Mouse (Mus musculus): ENCODE measurements around the gene Txnip.

DNA sequence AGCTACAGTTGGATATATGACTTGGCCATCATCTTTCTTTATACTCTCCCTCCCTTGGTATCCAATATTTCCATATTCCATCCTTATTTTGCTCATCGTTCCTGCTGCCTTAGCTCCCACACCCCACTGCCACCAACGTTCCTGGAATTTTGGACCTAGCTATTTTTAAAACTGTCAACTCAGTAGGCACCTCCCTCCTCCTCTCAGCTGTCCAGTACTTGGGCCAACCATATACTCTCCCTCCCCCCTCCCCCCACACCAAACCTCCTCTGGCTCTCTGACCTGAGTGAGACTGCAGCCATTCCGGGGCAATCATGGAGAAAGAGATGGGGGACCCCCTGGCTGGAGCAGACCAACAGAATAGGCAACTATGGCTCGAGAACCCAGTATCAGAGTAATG, 32.8 kb upstream of the Txnip start, which contains the start of gene Hfe2:
- TF ChIP-seq CTCF (IDR thresholded peaks at IDR 0.05) (no peak), POLR2A (IDR thresholded peaks at IDR 0.05; ENCODE audit: insufficient read depth, low read depth, low read length) (peak; percentile 74)
